Mouse (Mus musculus) MEL (cell line): Measurements from ENCODE around the gene Uqcc1. TPM values are rescaled to one million over a fixed set of nuclear protein-coding genes. Genes with fewer than 3 reads are reported as not detected.

Experiments used
- DNase-seq: peaks from one replicate; pipeline ENCODE4 v3.0.0; 2011; ENCODE audit warnings: low read depth, low spot score
- H3K27ac ChIP-seq: 2 replicates; pipeline ENCODE4 v1.5.1; 2012; ENCODE audit warnings: low read depth, mild to moderate bottlenecking, control low read depth, low read length, moderate library complexity; ENCODE audit not compliant: control insufficient read depth
- H3K27me3 ChIP-seq, 2 experiments: fragments of 150-350 bp in 1 of 2; sonication (generic) in 1 of 2; 2 replicates each; pipeline ENCODE4 v1.6.1; 2012; ENCODE audit warnings: low read length in 2 of 2, mild to moderate bottlenecking in 2 of 2, improper control_type of control experiment in 1 of 2, moderate library complexity in 1 of 2; ENCODE audit not compliant: insufficient read depth in 2 of 2, control insufficient read depth in 1 of 2
- H3K36me3 ChIP-seq, 2 experiments: 2 replicates each; pipeline ENCODE4 v1.6.1; 2012 to 2014; ENCODE audit warnings: low read length in 2 of 2, improper control_type of control experiment in 1 of 2, inconsistent platforms in 1 of 2, mild to moderate bottlenecking in 1 of 2; ENCODE audit not compliant: insufficient read depth in 2 of 2, control insufficient read depth in 1 of 2
- H3K4me1 ChIP-seq, 2 experiments: fragments of 150-350 bp in 1 of 2; sonication (generic) in 1 of 2; 2 replicates each; pipeline ENCODE4 v1.6.1; 2012; ENCODE audit warnings: low read length in 2 of 2, improper control_type of control experiment in 1 of 2, mild to moderate bottlenecking in 1 of 2; ENCODE audit not compliant: insufficient read depth in 2 of 2, control insufficient read depth in 1 of 2
- H3K4me3 ChIP-seq, 2 experiments: fragments of 150-350 bp in 1 of 2; sonication (generic) in 1 of 2; 2 replicates each; pipeline ENCODE4 v1.5.1; 2012; ENCODE audit warnings: low read depth in 2 of 2, low read length in 2 of 2, mild to moderate bottlenecking in 2 of 2, moderate library complexity in 2 of 2, control low read depth in 1 of 2, improper control_type of control experiment in 1 of 2; ENCODE audit not compliant: control insufficient read depth in 1 of 2, insufficient read depth in 1 of 2
- H3K79me2 ChIP-seq: 2 replicates; pipeline ENCODE4 v1.6.1; 2012; ENCODE audit warnings: mild to moderate bottlenecking, low read length, moderate library complexity; ENCODE audit not compliant: control insufficient read depth, poor library complexity, insufficient read depth
- H3K9ac ChIP-seq: 2 replicates; pipeline ENCODE4 v1.6.1; 2012; ENCODE audit warnings: low read depth, mild to moderate bottlenecking, control low read depth, low read length, moderate library complexity; ENCODE audit not compliant: control insufficient read depth, poor library complexity, severe bottlenecking
- H3K9me3 ChIP-seq: fragments of 150-350 bp; sonication (generic); replicated peaks from 2 replicates; pipeline ENCODE4 v1.6.1; 2012; ENCODE audit warnings: mild to moderate bottlenecking, low read length, improper control_type of control experiment, moderate library complexity; ENCODE audit not compliant: insufficient read depth
- CHD1 ChIP-seq: IDR thresholded peaks from 2 replicates; pipeline ENCODE4 v1.6.1; 2012; ENCODE audit warnings: low read depth, mild to moderate bottlenecking, inconsistent platforms, low read length, improper control_type of control experiment
- CHD2 ChIP-seq: IDR thresholded peaks from 2 replicates; pipeline ENCODE4 v1.6.1; 2011; ENCODE audit warnings: low read length, improper control_type of control experiment
- CTCF ChIP-seq, 3 experiments: IDR thresholded peaks in 2 of 3; conservative IDR thresholded peaks in 1 of 3; 2 replicates each; pipeline ENCODE4 v1.5.1; 2011 to 2012; ENCODE audit warnings: low read length in 3 of 3, low read depth in 2 of 3, mild to moderate bottlenecking in 2 of 3, improper control_type of control experiment in 1 of 3, inconsistent platforms in 1 of 3, mixed read lengths in 1 of 3, moderate library complexity in 1 of 3; ENCODE audit not compliant: control insufficient read depth in 1 of 3, insufficient read depth in 1 of 3, poor library complexity in 1 of 3, severe bottlenecking in 1 of 3
- E2F4 ChIP-seq: IDR thresholded peaks from 2 replicates; pipeline ENCODE4 v1.6.1; 2011; ENCODE audit warnings: low read depth, low read length, improper control_type of control experiment, borderline replicate concordance
- ELF1 ChIP-seq: IDR thresholded peaks from 2 replicates; pipeline ENCODE4 v1.6.1; 2014; ENCODE audit warnings: low read depth, mild to moderate bottlenecking, inconsistent platforms, low read length, improper control_type of control experiment, moderate library complexity
- EP300 ChIP-seq, 2 experiments: IDR thresholded peaks; 2 replicates each; pipeline ENCODE4 v1.6.1; 2011; ENCODE audit warnings: improper control_type of control experiment in 2 of 2, low read length in 2 of 2, low read depth in 1 of 2, mild to moderate bottlenecking in 1 of 2
- ETS1 ChIP-seq: IDR thresholded peaks from 2 replicates; pipeline ENCODE4 v1.6.1; 2012; ENCODE audit warnings: low read depth, mild to moderate bottlenecking, inconsistent platforms, low read length, improper control_type of control experiment, moderate library complexity
- GABPA ChIP-seq: IDR thresholded peaks from 2 replicates; pipeline ENCODE4 v1.6.1; 2012; ENCODE audit warnings: low read depth, mild to moderate bottlenecking, inconsistent platforms, low read length, improper control_type of control experiment, moderate library complexity
- GATA1 ChIP-seq: IDR thresholded peaks from 2 replicates; pipeline ENCODE4 v1.6.1; 2011; ENCODE audit warnings: low read depth, low read length, improper control_type of control experiment
- JUND ChIP-seq: IDR thresholded peaks from 2 replicates; pipeline ENCODE4 v1.6.1; 2011; ENCODE audit warnings: low read depth, mild to moderate bottlenecking, improper control_type of control experiment, low read length
- MAFK ChIP-seq: IDR thresholded peaks from 2 replicates; pipeline ENCODE4 v1.6.1; 2011; ENCODE audit warnings: low read depth, mild to moderate bottlenecking, low read length, improper control_type of control experiment, borderline replicate concordance
- MAX ChIP-seq: IDR thresholded peaks from 2 replicates; pipeline ENCODE4 v1.6.1; 2011; ENCODE audit warnings: low read length, improper control_type of control experiment
- MEF2A ChIP-seq: IDR thresholded peaks from 2 replicates; pipeline ENCODE4 v1.6.1; 2014; ENCODE audit warnings: low read depth, mild to moderate bottlenecking, inconsistent platforms, low read length, improper control_type of control experiment; ENCODE audit not compliant: poor library complexity, insufficient replicate concordance, severe bottlenecking; ENCODE audit errors: extremely low read depth
- MXI1 ChIP-seq: IDR thresholded peaks from 2 replicates; pipeline ENCODE4 v1.6.1; 2011; ENCODE audit warnings: mild to moderate bottlenecking, low read depth, low read length, improper control_type of control experiment
- MYB ChIP-seq: IDR thresholded peaks from 2 replicates; pipeline ENCODE4 v1.6.1; 2011; ENCODE audit warnings: mild to moderate bottlenecking, low read depth, low read length, improper control_type of control experiment
- MYC ChIP-seq: IDR thresholded peaks from 2 replicates; pipeline ENCODE4 v1.6.1; 2011; ENCODE audit warnings: low read depth, mild to moderate bottlenecking, low read length, improper control_type of control experiment, moderate library complexity
- NELFE ChIP-seq: IDR thresholded peaks from 2 replicates; pipeline ENCODE4 v1.6.1; 2011; ENCODE audit warnings: low read depth, low read length, improper control_type of control experiment
- POLR2AphosphoS2 ChIP-seq: IDR thresholded peaks from 2 replicates; pipeline ENCODE4 v1.6.1; 2011; ENCODE audit warnings: low read length, improper control_type of control experiment
- RAD21 ChIP-seq: IDR thresholded peaks from 2 replicates; pipeline ENCODE4 v1.6.1; 2011; ENCODE audit warnings: mild to moderate bottlenecking, low read depth, low read length, improper control_type of control experiment
- RCOR1 ChIP-seq: IDR thresholded peaks from 2 replicates; pipeline ENCODE4 v1.6.1; 2012; ENCODE audit warnings: low read depth, mild to moderate bottlenecking, inconsistent platforms, low read length, improper control_type of control experiment
- SIN3A ChIP-seq: IDR thresholded peaks from 2 replicates; pipeline ENCODE4 v1.6.1; 2012; ENCODE audit warnings: low read length, improper control_type of control experiment, inconsistent platforms
- TBP ChIP-seq: IDR thresholded peaks from 2 replicates; pipeline ENCODE4 v1.8.0; 2011; ENCODE audit warnings: low read depth, low read length, improper control_type of control experiment
- TCF12 ChIP-seq: IDR thresholded peaks from 2 replicates; pipeline ENCODE4 v1.6.1; 2014; ENCODE audit warnings: low read depth, mild to moderate bottlenecking, inconsistent platforms, low read length, improper control_type of control experiment, moderate library complexity
- ZC3H11A ChIP-seq: IDR thresholded peaks from 2 replicates; pipeline ENCODE4 v1.6.1; 2012; ENCODE audit warnings: low read depth, mild to moderate bottlenecking, inconsistent platforms, low read length, improper control_type of control experiment
- ZNF384 ChIP-seq: IDR thresholded peaks from 2 replicates; pipeline ENCODE4 v1.6.1; 2012; ENCODE audit warnings: low read depth, mild to moderate bottlenecking, inconsistent platforms, low read length, improper control_type of control experiment
- polyA plus RNA-seq, 2 experiments: library from polyadenylated mRNA; stranded (reverse) in 1 of 2; unstranded in 1 of 2; fragments of >175 nt in 1 of 2; fragments of >200 nt in 1 of 2; gene quantifications; 2 replicates each; pipeline versions ENCODE4 v1.2.1 to v1.2.4; 2012; ENCODE audit warnings: low replicate concordance in 2 of 2, low read depth in 1 of 2; ENCODE audit not compliant: insufficient read length in 2 of 2, insufficient read depth in 1 of 2, missing spikeins in 1 of 2
- total RNA-seq: library from RNA; depleted of rRNA; stranded (reverse); fragments of 300-350 nt; gene quantifications from 2 replicates; pipeline ENCODE4 v1.2.3, GENCODE M21; 2012

Gene Uqcc1
- total and polyA plus RNA-seq, 3 experiments: 61.0 to 83.1 TPM; not detected in 1

GRCm38 (mm10) chr2:155869772-155870171 is 60.3 kb downstream of the Uqcc1 start:
- peaks cover 0 to 9% of the 10 kb centered on the region in 2 experiments; a peak in 2 of 4 replicates for H3K36me3 ChIP-seq
- no peaks in the 10 kb centered on the region for H3K79me2 ChIP-seq
- no peaks in the 10 kb centered on the region for H3K27me3 ChIP-seq
- H3K27ac ChIP-seq: no peak overlapping the region
- H3K9me3 ChIP-seq: no peaks in the 10 kb centered on the region
- no peaks in the 10 kb centered on the region for H3K4me1 ChIP-seq
- no peak overlapping the region for H3K4me3 ChIP-seq
- no peak overlapping the region for H3K9ac ChIP-seq
- no peak for DNase-seq
- TF ChIP-seq RAD21: no peak
- no peak for TF ChIP-seq GATA1
- no peak for TF ChIP-seq CHD2
- no peak for TF ChIP-seq EP300 (IDR thresholded peaks at IDR 0.05; ENCODE audit: low read depth in 1 of 2, low read length in 2 of 2)
- no peak for TF ChIP-seq MAX
- no peak for TF ChIP-seq TBP
- no peak for TF ChIP-seq E2F4
- TF ChIP-seq CTCF (IDR thresholded peaks at IDR 0.05 in 2 of 3, conservative IDR thresholded peaks at IDR 0.05 in 1 of 3; ENCODE audit: control insufficient read depth in 1 of 3, insufficient read depth in 1 of 3, low read depth in 2 of 3, low read length in 3 of 3, poor library complexity in 1 of 3, severe bottlenecking in 1 of 3): no peak
- no peak for TF ChIP-seq MAFK
- no peak for TF ChIP-seq POLR2AphosphoS2
- TF ChIP-seq MYB: no peak
- TF ChIP-seq ELF1: no peak

- Histone ChIP-seq H3K27me3 (no peaks in the 10 kb centered on the region), H3K4me3 (no peak overlapping the region), H3K36me3 (peaks cover 0 to 6% of the 10 kb centered on the region in 2 experiments; a peak in 2 of 4 replicates), H3K9me3 (no peaks in the 10 kb centered on the region), H3K27ac (no peak overlapping the region), H3K9ac (no peak overlapping the region), H3K79me2 (no peaks in the 10 kb centered on the region), H3K4me1 (no peaks in the 10 kb centered on the region)
- DNase-seq: no peak
- TF ChIP-seq CTCF (IDR thresholded peaks at IDR 0.05 in 2 of 3, conservative IDR thresholded peaks at IDR 0.05 in 1 of 3; ENCODE audit: control insufficient read depth in 1 of 3, insufficient read depth in 1 of 3, low read depth in 2 of 3, low read length in 3 of 3, poor library complexity in 1 of 3, severe bottlenecking in 1 of 3): no peak
- TF ChIP-seq GATA1: no peak
- TF ChIP-seq ELF1: no peak
- TF ChIP-seq MYC: no peak
- TF ChIP-seq RCOR1: no peak
Measured at GRCm38 (mm10) chr2:155868320-155868719, 61.8 kb downstream of the Uqcc1 start.

- Histone ChIP-seq H3K9me3 (no peaks in the 10 kb centered on the region), H3K27ac (no peak overlapping the region), H3K36me3 (peaks cover 0 to 6% of the 10 kb centered on the region in 2 experiments; a peak in 2 of 4 replicates), H3K79me2 (no peaks in the 10 kb centered on the region), H3K4me1 (no peaks in the 10 kb centered on the region), H3K9ac (no peak overlapping the region), H3K4me3 (no peak overlapping the region), H3K27me3 (no peaks in the 10 kb centered on the region)
- DNase-seq: no peak
- TF ChIP-seq CHD1: no peak
- no peak for TF ChIP-seq ZC3H11A
- TF ChIP-seq SIN3A: no peak
- TF ChIP-seq CTCF (IDR thresholded peaks at IDR 0.05 in 2 of 3, conservative IDR thresholded peaks at IDR 0.05 in 1 of 3; ENCODE audit: control insufficient read depth in 1 of 3, insufficient read depth in 1 of 3, low read depth in 2 of 3, low read length in 3 of 3, poor library complexity in 1 of 3, severe bottlenecking in 1 of 3): no peak
- TF ChIP-seq NELFE: no peak
- TF ChIP-seq RAD21: no peak
- TF ChIP-seq ZNF384: no peak
- TF ChIP-seq POLR2AphosphoS2: no peak
- TF ChIP-seq MXI1: no peak
- no peak for TF ChIP-seq TCF12
- TF ChIP-seq ETS1: no peak
- no peak for TF ChIP-seq JUND
- TF ChIP-seq MEF2A: no peak
- TF ChIP-seq GABPA: no peak
- no peak for TF ChIP-seq GATA1
Measured at GRCm38 (mm10) chr2:155863301-155863867, 66.7 kb downstream of the Uqcc1 start.
